Mouse (Mus musculus) brain, embryonic 14.5 days (tissue): ENCODE measurements around the gene Mapre3.

ENCODE experiments used
- CTCF ChIP-seq: fragments of 200-500 bp; IDR thresholded peaks from 2 replicates; pipeline ENCODE4 v1.5.1; 2012; ENCODE audit warnings: inconsistent platforms, mild to moderate bottlenecking, moderate library complexity, borderline replicate concordance; ENCODE audit not compliant: insufficient read depth, insufficient read length; ENCODE audit errors: extremely low read depth
- POLR2A ChIP-seq: fragments of 200-500 bp; IDR thresholded peaks from 2 replicates; pipeline ENCODE4 v1.6.1; 2012; ENCODE audit warnings: mild to moderate bottlenecking, inconsistent platforms, borderline replicate concordance; ENCODE audit not compliant: poor library complexity, insufficient read depth, insufficient read length, severe bottlenecking; ENCODE audit errors: extremely low read depth

DNA sequence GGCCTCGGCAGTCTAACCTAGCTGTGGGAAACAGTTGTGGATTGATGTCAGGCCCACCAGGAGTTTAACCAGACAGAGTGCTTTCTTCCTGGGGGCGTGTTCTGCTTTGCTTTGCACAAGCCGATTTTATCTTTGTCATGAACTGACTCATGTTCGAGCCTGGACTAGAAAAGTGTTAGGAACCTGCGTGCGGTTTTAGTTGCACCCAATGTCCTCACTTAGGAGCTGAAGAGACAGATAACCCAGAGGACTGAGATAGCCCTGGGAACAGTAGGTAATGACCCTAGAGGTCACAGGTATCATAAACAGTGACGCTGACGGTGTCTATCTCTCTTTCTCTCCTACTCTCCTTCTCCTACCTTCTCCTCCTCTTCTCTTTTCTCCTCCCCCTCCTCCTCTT, 16.5 kb upstream of the Mapre3 start:
- TF ChIP-seq POLR2A (no peak), CTCF (no peak)
